Mouse (Mus musculus) Muller cell, postnatal 12 days (primary cell): ENCODE measurements at regions not wholly inside any gene's neighbourhood (a gene's known extent, or its start where the extent isn't known, plus 50 kb on each side); places are given as distances from the start of the nearest gene placed in this dataset.

Experiments
- DNase-seq: peaks from one replicate; pipeline ENCODE4 v3.0.0-alpha.2; 2015; ENCODE audit errors: inconsistent ontology term

DNA sequence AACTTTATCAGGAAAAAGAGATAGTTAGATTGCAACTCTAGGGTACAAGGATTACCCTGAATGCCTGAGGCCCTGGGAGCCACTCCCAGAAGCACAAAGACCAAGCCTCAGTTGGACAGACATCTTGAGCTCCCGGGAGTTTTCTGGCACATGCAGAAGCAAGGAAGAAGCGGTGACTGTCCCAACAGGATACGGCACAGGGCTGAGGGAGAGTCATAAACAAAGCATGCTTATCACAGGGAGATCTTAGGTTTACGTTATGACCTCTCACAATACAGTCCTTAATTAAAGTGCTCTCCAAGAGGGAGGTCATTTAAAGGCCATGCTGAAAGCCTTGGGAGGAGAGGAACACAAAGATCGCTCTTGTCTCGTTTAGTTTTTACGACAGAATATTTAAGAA is 143.1 kb downstream of the Gm11361 start:
- no peak for DNase-seq
